Mouse (Mus musculus): ENCODE data around the gene Dpysl5. TPM values are rescaled to one million over a fixed set of nuclear protein-coding genes. Genes with fewer than 3 reads are reported as not detected.
"Not testable (repeated sequence)": the region's sequence is repeated elsewhere in the genome, so short reads cannot be mapped to it uniquely, and the experiment has no call there.

Dpysl5 gene
- polyA plus RNA-seq, 1 experiment from 2014 or later = 2.2 TPM

- no peak overlapping the region for H3K27ac ChIP-seq
- no peaks in the 10 kb centered on the region for H3K27me3 ChIP-seq
- no peak overlapping the region for H3K4me2 ChIP-seq
- no peaks in the 10 kb centered on the region for H3K4me1 ChIP-seq (replicated peaks)
- H3K4me3 ChIP-seq = no peak overlapping the region
- no peak for ATAC-seq (replicated peaks; ENCODE audit: insufficient number of reproducible peaks, insufficient read depth, low FRiP score, low read depth)
- no peak overlapping the region for H3K9ac ChIP-seq
- 84% methylated on average over 7 of the region's 7 CpGs for WGBS
- H3K9me3 ChIP-seq (replicated peaks) = no peaks in the 10 kb centered on the region
- H3K36me3 ChIP-seq = peaks cover 47% of the 10 kb centered on the region
These were observed 34.6 kb upstream of the Dpysl5 start for GRCm38 (mm10) chr5:30676800-30677199.

GRCm38 (mm10) chr5:30678069-30678468 is 33.3 kb upstream of the Dpysl5 start:
- H3K4me1 ChIP-seq (replicated peaks); ATAC-seq (replicated peaks; ENCODE audit: insufficient number of reproducible peaks, insufficient read depth, low FRiP score, low read depth); H3K27ac ChIP-seq; H3K9me3 ChIP-seq (replicated peaks); H3K4me3 ChIP-seq; H3K4me2 ChIP-seq; H3K9ac ChIP-seq; H3K27me3 ChIP-seq: not testable (repeated sequence)
- peaks cover 35% of the 10 kb centered on the region for H3K36me3 ChIP-seq
- 82% methylated on average over 3 of the region's 3 CpGs for WGBS

- Histone ChIP-seq H3K4me2 (no peak overlapping the region), H3K4me3 (no peak overlapping the region), H3K27me3 (no peaks in the 10 kb centered on the region), H3K4me1 (replicated peaks) (no peaks in the 10 kb centered on the region), H3K9ac (no peak overlapping the region), H3K27ac (no peak overlapping the region), H3K9me3 (replicated peaks) (no peaks in the 10 kb centered on the region), H3K36me3 (peaks cover 28% of the 10 kb centered on the region)
- WGBS = 94% methylated on average over 4 of the region's 4 CpGs
- no peak for ATAC-seq (replicated peaks; ENCODE audit: insufficient number of reproducible peaks, insufficient read depth, low FRiP score, low read depth)
These were observed 32.6 kb upstream of the Dpysl5 start for GRCm38 (mm10) chr5:30678722-30679296.

- Histone ChIP-seq H3K36me3 (peaks cover 22% of the 10 kb centered on the region), H3K27me3 (no peaks in the 10 kb centered on the region), H3K9ac (no peak overlapping the region), H3K4me1 (replicated peaks) (no peaks in the 10 kb centered on the region), H3K4me3 (no peak overlapping the region), H3K4me2 (no peak overlapping the region), H3K9me3 (replicated peaks) (no peaks in the 10 kb centered on the region), H3K27ac (no peak overlapping the region)
- ATAC-seq (replicated peaks; ENCODE audit: insufficient number of reproducible peaks, insufficient read depth, low FRiP score, low read depth) = no peak
- WGBS = 74% methylated on average over 5 of the region's 5 CpGs
These were observed 31.8 kb upstream of the Dpysl5 start for GRCm38 (mm10) chr5:30679593-30679992.

- ATAC-seq (replicated peaks; ENCODE audit: insufficient number of reproducible peaks, insufficient read depth, low FRiP score, low read depth) = no peak
- no peak overlapping the region for H3K27ac ChIP-seq
- WGBS = 82% methylated on average over 5 of the region's 5 CpGs
- H3K9ac ChIP-seq = no peak overlapping the region
- no peak overlapping the region for H3K4me3 ChIP-seq
- H3K4me1 ChIP-seq (replicated peaks) = no peaks in the 10 kb centered on the region
- no peaks in the 10 kb centered on the region for H3K9me3 ChIP-seq (replicated peaks)
- no peaks in the 10 kb centered on the region for H3K27me3 ChIP-seq
- H3K36me3 ChIP-seq = no peaks in the 10 kb centered on the region
- no peak overlapping the region for H3K4me2 ChIP-seq
These were observed 29.4 kb upstream of the Dpysl5 start for GRCm38 (mm10) chr5:30681970-30682369.

GRCm38 (mm10) chr5:30682967-30683600 is 28.3 kb upstream of the Dpysl5 start:
- H3K4me3 ChIP-seq = no peak overlapping the region
- no peaks in the 10 kb centered on the region for H3K9me3 ChIP-seq (replicated peaks)
- H3K27me3 ChIP-seq = no peaks in the 10 kb centered on the region

GRCm38 (mm10) chr5:30683993-30684392 is 27.4 kb upstream of the Dpysl5 start:
- Histone ChIP-seq H3K27ac (no peak overlapping the region), H3K27me3 (no peaks in the 10 kb centered on the region), H3K4me3 (no peak overlapping the region), H3K4me2 (no peak overlapping the region), H3K9ac (no peak overlapping the region), H3K9me3 (replicated peaks) (no peaks in the 10 kb centered on the region), H3K4me1 (replicated peaks) (no peaks in the 10 kb centered on the region), H3K36me3 (no peaks in the 10 kb centered on the region)
- WGBS = 76% methylated on average over 3 of the region's 3 CpGs
- ATAC-seq (replicated peaks; ENCODE audit: insufficient number of reproducible peaks, insufficient read depth, low FRiP score, low read depth) = no peak

More at GRCm38 (mm10) chr5:30682967-30683600, 28.3 kb upstream of the Dpysl5 start:
- H3K36me3 ChIP-seq = no peaks in the 10 kb centered on the region
- no peak overlapping the region for H3K9ac ChIP-seq
- H3K4me2 ChIP-seq = no peak overlapping the region
- no peak for ATAC-seq (replicated peaks; ENCODE audit: insufficient number of reproducible peaks, insufficient read depth, low FRiP score, low read depth)
- H3K4me1 ChIP-seq (replicated peaks) = no peaks in the 10 kb centered on the region
- no peak overlapping the region for H3K27ac ChIP-seq

GRCm38 (mm10) chr5:30686781-30687180 is 24.6 kb upstream of the Dpysl5 start:
- Histone ChIP-seq H3K27ac (no peak overlapping the region), H3K9ac (no peak overlapping the region), H3K4me3 (no peak overlapping the region), H3K36me3 (no peaks in the 10 kb centered on the region), H3K9me3 (replicated peaks) (no peaks in the 10 kb centered on the region), H3K4me1 (replicated peaks) (no peaks in the 10 kb centered on the region), H3K4me2 (no peak overlapping the region), H3K27me3 (no peaks in the 10 kb centered on the region)
- no peak for ATAC-seq (replicated peaks; ENCODE audit: insufficient number of reproducible peaks, insufficient read depth, low FRiP score, low read depth)
- 47% methylated on average over 3 of the region's 3 CpGs for WGBS

- no peak for ATAC-seq (replicated peaks; ENCODE audit: insufficient number of reproducible peaks, insufficient read depth, low FRiP score, low read depth)
- 60% methylated on average over 8 of the region's 8 CpGs for WGBS
- no peak overlapping the region for H3K27ac ChIP-seq
These were observed 10.9 kb upstream of the Dpysl5 start for GRCm38 (mm10) chr5:30700361-30701000.

GRCm38 (mm10) chr5:30701373-30701772 is 10.0 kb upstream of the Dpysl5 start:
- H3K36me3 ChIP-seq; H3K9ac ChIP-seq; H3K27ac ChIP-seq; H3K4me3 ChIP-seq; H3K4me1 ChIP-seq (replicated peaks); H3K9me3 ChIP-seq (replicated peaks); H3K4me2 ChIP-seq; H3K27me3 ChIP-seq; ATAC-seq (replicated peaks; ENCODE audit: insufficient number of reproducible peaks, insufficient read depth, low FRiP score, low read depth): not testable (repeated sequence)
- 34% methylated on average over 4 of the region's 4 CpGs for WGBS

More at GRCm38 (mm10) chr5:30700361-30701000, 10.9 kb upstream of the Dpysl5 start:
- Histone ChIP-seq H3K9me3 (replicated peaks) (no peaks in the 10 kb centered on the region), H3K4me1 (replicated peaks) (no peaks in the 10 kb centered on the region), H3K4me2 (no peak overlapping the region), H3K9ac (no peak overlapping the region), H3K36me3 (no peaks in the 10 kb centered on the region), H3K4me3 (no peak overlapping the region), H3K27me3 (0 out of 2 replicates have a peak, but pooled peaks cover 9% of the 10 kb centered on the region)

GRCm38 (mm10) chr5:30701866-30702265 is 9.5 kb upstream of the Dpysl5 start:
- H3K4me1 ChIP-seq (replicated peaks) = no peaks in the 10 kb centered on the region
- H3K9me3 ChIP-seq (replicated peaks) = no peaks in the 10 kb centered on the region
- WGBS = 67% methylated on average over 3 of the region's 3 CpGs
- H3K4me3 ChIP-seq = no peak overlapping the region
- no peak overlapping the region for H3K4me2 ChIP-seq
- ATAC-seq (replicated peaks; ENCODE audit: insufficient number of reproducible peaks, insufficient read depth, low FRiP score, low read depth) = no peak
- H3K27me3 ChIP-seq = peaks cover 10% of the 10 kb centered on the region; the same call in 1 of the 2 replicates
- H3K9ac ChIP-seq = no peak overlapping the region
- H3K27ac ChIP-seq = no peak overlapping the region
- no peaks in the 10 kb centered on the region for H3K36me3 ChIP-seq
